Mouse (Mus musculus) heart, embryonic 12.5 days (tissue): ENCODE data around the gene Ugt1a2. TPM values are rescaled to one million over a fixed set of nuclear protein-coding genes. Genes with fewer than 3 reads are reported as not detected.

Experiments used
- ATAC-seq: fragments of 200-750 bp; cut with Nextera tagmentation; 2 replicates; pipeline ENCODE4 v1.8.0; 2017; ENCODE audit warnings: moderate TSS enrichment, moderate library complexity; ENCODE audit not compliant: insufficient number of reproducible peaks, low FRiP score
- H3K27ac ChIP-seq: fragments of 300-500 bp; sonication (generic); 2 replicates; pipeline ENCODE4 v1.5.1; 2016; ENCODE audit warnings: mild to moderate bottlenecking, moderate library complexity; ENCODE audit not compliant: poor library complexity, severe bottlenecking
- H3K27me3 ChIP-seq: fragments of 300-500 bp; sonication (generic); replicated peaks from 2 replicates; pipeline ENCODE4 v1.6.1; 2016; ENCODE audit warnings: mild to moderate bottlenecking, moderate library complexity
- H3K36me3 ChIP-seq: fragments of 300-500 bp; sonication (generic); 2 replicates; pipeline ENCODE4 v1.6.1; 2016; ENCODE audit warnings: mild to moderate bottlenecking, moderate library complexity
- H3K4me1 ChIP-seq: fragments of 300-500 bp; sonication (generic); replicated peaks from 2 replicates; pipeline ENCODE4 v1.6.1; 2016; ENCODE audit warnings: mild to moderate bottlenecking
- H3K4me2 ChIP-seq: fragments of 300-500 bp; sonication (generic); 2 replicates; pipeline ENCODE4 v1.6.1; 2016; ENCODE audit warnings: mild to moderate bottlenecking, moderate library complexity
- H3K4me3 ChIP-seq: fragments of 300-500 bp; sonication (generic); 2 replicates; pipeline ENCODE4 v1.5.1; 2016; ENCODE audit warnings: mild to moderate bottlenecking
- H3K9ac ChIP-seq: fragments of 300-500 bp; sonication (generic); 2 replicates; pipeline ENCODE4 v1.6.1; 2016; ENCODE audit warnings: mild to moderate bottlenecking, moderate library complexity
- H3K9me3 ChIP-seq: fragments of 300-500 bp; sonication (generic); replicated peaks from 2 replicates; pipeline ENCODE4 v1.6.1; 2016; ENCODE audit warnings: mild to moderate bottlenecking, moderate library complexity
- WGBS: fragments of 180-500 bp; shearing (Covaris S2); methylation state at CpG from one replicate; pipeline ENCODE4 v1.1.7; 2016; 5-methylcytosine and 5-hydroxymethylcytosine counted together
- polyA plus RNA-seq: library from polyadenylated mRNA; unstranded; fragments of >200 nt; fragmentation: Nextera tagmentation; extraction: Ambion mirVana; gene quantifications from 2 replicates; pipeline ENCODE4 v1.2.1, GENCODE M21; 2016

The Ugt1a2 gene
- polyA plus RNA-seq, 1 experiment from 2014 or later, result not detected

DNA sequence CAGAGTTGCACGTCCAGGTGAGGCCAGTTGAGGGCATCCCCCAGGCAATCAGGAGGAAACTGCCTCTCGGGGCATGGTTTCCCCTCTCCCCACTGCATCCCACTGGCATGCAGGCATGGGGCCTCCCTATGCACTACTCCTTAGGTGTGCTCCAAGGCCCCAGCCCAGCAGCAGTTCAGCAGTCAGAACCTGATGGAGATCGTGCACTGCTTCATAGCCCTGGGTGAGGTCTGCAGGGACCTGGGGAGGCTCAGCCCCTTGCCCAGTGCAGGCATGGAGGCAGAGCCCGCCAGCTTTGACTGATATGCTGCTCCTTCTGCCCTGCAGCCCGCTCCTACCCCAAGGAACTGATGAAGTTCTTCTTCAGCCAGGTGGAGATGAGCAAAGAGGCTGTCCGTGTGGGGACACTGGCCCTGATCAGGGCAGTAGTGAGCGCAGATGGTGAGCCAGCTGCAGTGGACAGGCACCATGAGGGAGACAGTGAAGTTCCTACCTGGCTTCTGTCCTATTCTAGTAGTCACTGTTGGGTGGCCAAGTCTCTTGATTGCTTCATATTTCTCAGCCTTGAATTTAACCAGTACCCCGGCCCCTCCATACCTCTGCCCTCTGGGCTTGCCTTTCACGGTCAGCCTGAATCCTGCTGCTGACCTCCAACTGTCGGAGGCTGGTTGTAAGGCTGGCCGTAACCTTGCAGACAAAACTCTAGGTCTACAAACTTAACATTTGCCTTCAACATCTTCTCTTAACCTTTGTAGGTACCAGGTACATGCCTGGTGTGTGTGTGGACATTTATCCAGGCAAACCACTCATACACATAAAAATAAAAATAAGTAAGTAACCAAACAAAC lies 34.9 kb downstream of the Ugt1a2 start:
- H3K4me2 ChIP-seq, result no peak overlapping the region
- H3K36me3 ChIP-seq, result no peaks in the 10 kb centered on the region
- H3K4me3 ChIP-seq, result no peak overlapping the region
- H3K27me3 ChIP-seq, result no peaks in the 10 kb centered on the region
- no peaks in the 10 kb centered on the region for H3K4me1 ChIP-seq
- H3K9me3 ChIP-seq, result peaks cover 97% of the 10 kb centered on the region
- WGBS, result 58% methylated on average over 11 of the region's 11 CpGs
- no peak overlapping the region for H3K27ac ChIP-seq
- ATAC-seq, result peak; percentile 4; the same call in 1 of the 2 replicates
- no peak overlapping the region for H3K9ac ChIP-seq

GRCm38 (mm10) chr1:88235894-88236415 lies 35.6 kb downstream of the Ugt1a2 start:
- no peaks in the 10 kb centered on the region for H3K4me1 ChIP-seq
- peaks cover 97% of the 10 kb centered on the region for H3K9me3 ChIP-seq
- 55% methylated on average over 4 of the region's 4 CpGs for WGBS

GRCm38 (mm10) chr1:88237311-88237710 lies 36.9 kb downstream of the Ugt1a2 start:
- H3K36me3 ChIP-seq, result no peaks in the 10 kb centered on the region
- peaks cover 92% of the 10 kb centered on the region for H3K9me3 ChIP-seq
- no peaks in the 10 kb centered on the region for H3K4me1 ChIP-seq
- no peak for ATAC-seq
- no peak overlapping the region for H3K4me3 ChIP-seq
- H3K27me3 ChIP-seq, result no peaks in the 10 kb centered on the region
- no peak overlapping the region for H3K9ac ChIP-seq
- WGBS, result 69% methylated on average over 5 of the region's 5 CpGs
- H3K4me2 ChIP-seq, result no peak overlapping the region
- H3K27ac ChIP-seq, result no peak overlapping the region

More at GRCm38 (mm10) chr1:88235894-88236415, 35.6 kb downstream of the Ugt1a2 start:
- H3K36me3 ChIP-seq, result no peaks in the 10 kb centered on the region
- H3K27ac ChIP-seq, result no peak overlapping the region
- no peak overlapping the region for H3K9ac ChIP-seq
- no peak overlapping the region for H3K4me3 ChIP-seq
- ATAC-seq, result no peak
- H3K27me3 ChIP-seq, result no peaks in the 10 kb centered on the region
- H3K4me2 ChIP-seq, result no peak overlapping the region

- Histone ChIP-seq H3K9me3 (peaks cover 91% of the 10 kb centered on the region), H3K4me1 (no peaks in the 10 kb centered on the region), H3K4me2 (no peak overlapping the region), H3K36me3 (no peaks in the 10 kb centered on the region), H3K4me3 (no peak overlapping the region), H3K9ac (no peak overlapping the region), H3K27ac (no peak overlapping the region), H3K27me3 (no peaks in the 10 kb centered on the region)
- WGBS, result 72% methylated on average over 6 of the region's 6 CpGs
- ATAC-seq, result no peak
Measured at GRCm38 (mm10) chr1:88238771-88239170, 38.4 kb downstream of the Ugt1a2 start.

DNA sequence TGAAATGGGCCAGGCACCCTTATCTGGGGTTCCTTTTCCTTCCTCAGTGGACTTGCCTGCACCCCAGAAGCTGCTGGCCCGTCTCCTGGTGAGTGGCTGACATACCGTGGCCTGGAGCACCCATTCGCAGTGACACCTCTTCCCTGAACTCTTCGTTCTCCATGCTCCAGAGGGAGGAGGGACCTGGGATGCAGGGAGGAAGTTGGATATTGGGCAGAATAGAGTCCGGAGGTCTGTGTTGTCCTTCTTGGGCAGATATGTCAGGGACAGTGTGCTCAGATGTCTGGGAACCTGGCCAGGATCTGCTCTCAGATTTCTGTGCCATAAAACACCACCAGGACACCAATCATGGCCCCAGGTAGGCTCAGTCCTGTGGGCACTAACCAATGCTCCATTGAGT lies 39.7 kb downstream of the Ugt1a2 start:
- WGBS, result 64% methylated on average over 5 of the region's 5 CpGs
- Histone ChIP-seq H3K27ac (no peak overlapping the region), H3K4me2 (no peak overlapping the region), H3K4me1 (no peaks in the 10 kb centered on the region), H3K36me3 (no peaks in the 10 kb centered on the region), H3K9ac (no peak overlapping the region), H3K4me3 (no peak overlapping the region), H3K27me3 (no peaks in the 10 kb centered on the region), H3K9me3 (peaks cover 90% of the 10 kb centered on the region)
- 0 out of 2 replicates have a peak, but pooled peaks have one; percentile 0 for ATAC-seq

GRCm38 (mm10) chr1:88240579-88240978 lies 40.2 kb downstream of the Ugt1a2 start:
- H3K9me3 ChIP-seq, result peaks cover 90% of the 10 kb centered on the region
- 61% methylated on average over 4 of the region's 4 CpGs for WGBS
- no peaks in the 10 kb centered on the region for H3K4me1 ChIP-seq
- H3K36me3 ChIP-seq, result no peaks in the 10 kb centered on the region
- no peak overlapping the region for H3K27ac ChIP-seq
- H3K27me3 ChIP-seq, result no peaks in the 10 kb centered on the region
- no peak overlapping the region for H3K4me3 ChIP-seq
- H3K4me2 ChIP-seq, result no peak overlapping the region
- no peak overlapping the region for H3K9ac ChIP-seq
- ATAC-seq, result 0 out of 2 replicates have a peak, but pooled peaks have one; percentile 0

- no peak overlapping the region for H3K4me3 ChIP-seq
- no peak overlapping the region for H3K27ac ChIP-seq
- no peaks in the 10 kb centered on the region for H3K4me1 ChIP-seq
- peaks cover 93% of the 10 kb centered on the region for H3K9me3 ChIP-seq
- no peaks in the 10 kb centered on the region for H3K27me3 ChIP-seq
- 58% methylated on average over 5 of the region's 5 CpGs for WGBS
- no peak overlapping the region for H3K9ac ChIP-seq
- no peak for ATAC-seq
- H3K4me2 ChIP-seq, result no peak overlapping the region
- H3K36me3 ChIP-seq, result no peaks in the 10 kb centered on the region
Measured at GRCm38 (mm10) chr1:88243861-88244260, 43.5 kb downstream of the Ugt1a2 start.

- WGBS, result 73% methylated on average over 6 of the region's 6 CpGs
- Histone ChIP-seq H3K4me3 (no peak overlapping the region), H3K4me1 (no peaks in the 10 kb centered on the region), H3K4me2 (no peak overlapping the region), H3K27me3 (no peaks in the 10 kb centered on the region), H3K9ac (no peak overlapping the region), H3K9me3 (peaks cover 93% of the 10 kb centered on the region), H3K36me3 (no peaks in the 10 kb centered on the region), H3K27ac (no peak overlapping the region)
- no peak for ATAC-seq
Measured at GRCm38 (mm10) chr1:88245881-88246280, 45.5 kb downstream of the Ugt1a2 start.

DNA sequence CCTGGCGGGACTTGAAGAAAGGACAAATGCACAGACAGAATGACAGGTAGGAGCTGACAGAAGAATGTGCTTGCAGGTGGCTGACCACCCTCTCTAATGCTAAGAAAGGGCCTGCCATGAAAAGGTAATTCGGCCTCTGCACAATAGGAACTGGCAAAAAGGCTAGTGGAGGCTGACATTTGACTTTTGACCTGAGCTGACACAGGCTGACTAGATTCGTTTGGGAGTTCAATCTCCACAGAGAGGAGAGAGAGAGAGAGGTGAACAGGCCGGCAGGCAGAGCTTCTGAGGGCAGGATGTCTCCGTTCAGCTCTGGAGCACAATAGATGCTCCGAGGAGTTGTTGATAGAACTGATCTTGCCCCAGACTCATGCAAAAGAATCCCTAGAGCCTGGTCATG lies 46.0 kb downstream of the Ugt1a2 start:
- Histone ChIP-seq H3K9ac (no peak overlapping the region), H3K4me2 (no peak overlapping the region), H3K4me1 (no peaks in the 10 kb centered on the region), H3K9me3 (peaks cover 93% of the 10 kb centered on the region), H3K27ac (no peak overlapping the region), H3K36me3 (no peaks in the 10 kb centered on the region), H3K27me3 (no peaks in the 10 kb centered on the region), H3K4me3 (no peak overlapping the region)
- WGBS, result 37% methylated on average over 6 of the region's 6 CpGs
- no peak for ATAC-seq

DNA sequence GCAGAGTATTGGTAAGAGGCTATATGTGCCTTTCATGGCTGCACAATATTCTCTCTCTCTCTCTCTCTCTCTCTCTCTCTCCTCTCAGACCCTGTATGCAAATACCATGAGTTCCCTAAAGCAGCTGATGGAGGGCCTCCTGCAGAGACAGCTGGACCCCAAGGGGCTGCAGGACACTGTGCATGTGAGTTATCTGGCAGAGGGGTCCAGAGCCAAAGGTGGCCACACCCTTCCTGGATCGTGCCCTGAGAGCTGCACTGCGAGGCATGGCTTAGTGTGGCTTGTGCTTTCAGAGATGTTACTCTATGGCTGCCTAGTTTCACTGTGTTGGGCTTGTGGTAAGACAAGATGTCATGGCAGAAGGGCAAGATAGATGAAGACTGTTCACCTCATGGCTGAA lies 47.3 kb downstream of the Ugt1a2 start:
- 40% methylated on average over 2 of the region's 2 CpGs for WGBS
- Histone ChIP-seq H3K36me3 (no peaks in the 10 kb centered on the region), H3K9ac (no peak overlapping the region), H3K9me3 (peaks cover 95% of the 10 kb centered on the region), H3K4me3 (no peak overlapping the region), H3K27me3 (no peaks in the 10 kb centered on the region), H3K27ac (no peak overlapping the region), H3K4me2 (no peak overlapping the region), H3K4me1 (no peaks in the 10 kb centered on the region)
- ATAC-seq, result no peak

DNA sequence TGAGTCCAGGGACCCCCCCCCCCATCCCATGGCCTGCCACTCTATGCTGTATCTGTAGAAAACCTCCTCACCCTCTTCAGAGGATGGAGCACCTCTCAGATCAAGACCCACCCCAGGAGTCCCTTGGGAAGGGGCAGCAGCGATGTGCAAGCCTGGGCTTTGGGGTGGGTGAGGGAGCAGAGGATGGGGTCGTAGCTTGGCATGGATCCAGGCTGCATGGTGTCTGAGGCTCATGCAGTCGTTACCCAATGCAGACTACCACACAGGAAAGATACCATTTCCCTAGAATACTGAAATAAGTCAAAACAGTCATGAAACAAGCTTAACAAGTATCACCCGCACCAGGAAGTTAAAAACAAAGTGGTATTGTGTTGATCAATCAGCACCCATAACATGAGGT lies 48.3 kb downstream of the Ugt1a2 start:
- H3K27me3 ChIP-seq, result no peaks in the 10 kb centered on the region
- H3K36me3 ChIP-seq, result no peaks in the 10 kb centered on the region
- H3K4me1 ChIP-seq, result no peaks in the 10 kb centered on the region
- no peak overlapping the region for H3K9ac ChIP-seq
- no peak overlapping the region for H3K4me2 ChIP-seq
- ATAC-seq, result no peak
- peaks cover 96% of the 10 kb centered on the region for H3K9me3 ChIP-seq
- H3K4me3 ChIP-seq, result no peak overlapping the region
- 62% methylated on average over 4 of the region's 4 CpGs for WGBS
- H3K27ac ChIP-seq, result no peak overlapping the region
